In the genomic region with DNA sequence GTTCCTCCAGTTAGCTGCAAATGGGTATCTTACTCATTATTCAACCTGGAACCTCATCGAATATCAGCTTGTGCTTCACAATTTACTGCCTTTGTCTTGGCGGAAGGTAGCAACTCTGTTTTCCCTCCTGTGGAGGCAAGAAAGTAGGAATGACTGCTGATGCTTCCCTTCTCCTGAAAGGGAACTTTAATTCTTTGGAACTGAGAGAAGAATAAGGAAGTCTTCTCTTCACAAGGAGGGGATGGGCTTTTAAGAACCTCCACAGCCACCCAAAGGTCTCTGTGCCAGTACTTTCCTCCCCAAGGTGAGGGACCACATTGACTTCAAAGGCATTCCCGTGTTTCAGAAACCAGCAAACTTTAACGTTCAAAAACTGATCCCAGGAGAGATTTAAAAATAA, we compare ENCODE assay signal across 20 mouse cellular contexts. TPM values are rescaled to one million over a fixed set of nuclear protein-coding genes. Genes with fewer than 3 reads are reported as not detected.
"Had no signal": no experiment of that assay in that cellular context is flagged by ENCODE, and none has a peak within 500 bp of the region (broad histone marks: within the 10 kb centered on the region; RNA-seq: fewer than 3 reads in every experiment).

No protein-coding gene starts in this region.

- H3K9ac ChIP-seq: limb, embryonic 12.5 days; liver, embryonic 13.5 days; liver, postnatal 0 days; lung, embryonic 15.5 days; neural tube, embryonic 13.5 days; stomach, embryonic 15.5 days had no signal

- DNase-seq: kidney, adult 8-10 months; kidney, postnatal 25 days; liver; liver, embryonic 13.5 days; liver, postnatal 0 days; lung, postnatal 14 days; thymus, adult 2 months; thymus, postnatal 25 days had no signal

- H3K36me3 ChIP-seq: limb, embryonic 12.5 days; liver, embryonic 13.5 days; lung, embryonic 15.5 days; neural tube, embryonic 13.5 days; stomach, embryonic 15.5 days had no signal

- ATAC-seq: inflammation-experienced regulatory T-cells, adult 6 months; intestine, postnatal 0 days; liver, postnatal 0 days had no signal

- H3K9me3 ChIP-seq: limb, embryonic 12.5 days; liver, embryonic 13.5 days; lung, embryonic 15.5 days; neural tube, embryonic 13.5 days; stomach, embryonic 15.5 days had no signal

- H3K4me2 ChIP-seq: limb, embryonic 12.5 days; liver, embryonic 13.5 days; lung, embryonic 15.5 days; neural tube, embryonic 13.5 days; stomach, embryonic 15.5 days had no signal

- H3K27ac ChIP-seq: left cerebral cortex, adult 2 months; limb, embryonic 12.5 days; liver, embryonic 13.5 days; lung, embryonic 15.5 days; macrophage; neural tube, embryonic 13.5 days; stomach, embryonic 15.5 days had no signal

- H3K4me1 ChIP-seq: limb, embryonic 12.5 days; liver, embryonic 13.5 days; lung, embryonic 15.5 days; stomach, embryonic 15.5 days had no signal

- H3K4me3 ChIP-seq: left cerebral cortex, adult 2 months; limb, embryonic 12.5 days; liver, embryonic 13.5 days; lung, embryonic 15.5 days; myocyte; neural tube, embryonic 13.5 days; stomach, embryonic 15.5 days had no signal

RNA-seq across cellular contexts. Expression of gene Pax1, which starts 10.1 kb away (rescaled TPM):
- total RNA-seq: layer of hippocampus, postnatal 25 days; left cerebral cortex, adult 2 months; left cerebral cortex, postnatal 14 days; megakaryocyte-erythroid progenitor cell, adult 5-6 weeks had no signal
- polyA plus RNA-seq: inflammation-experienced regulatory T-cells, adult 6 months; intestine, postnatal 0 days; liver, embryonic 13.5 days; macrophage; myocyte; stomach, embryonic 15.5 days had no signal
